Mouse (Mus musculus) heart, postnatal 0 days (tissue): Measurements from ENCODE around the gene Phactr3. TPM values are rescaled to one million over a fixed set of nuclear protein-coding genes. Genes with fewer than 3 reads are reported as not detected.
A peak's percentile ranks its signal among the peaks of the same experiment; 100 is the strongest.

Experiments used
- ATAC-seq: fragments of 200-750 bp; cut with Nextera tagmentation; 2 replicates; pipeline ENCODE4 v1.8.0; 2017; ENCODE audit warnings: low read depth, moderate number of reproducible peaks, moderate library complexity; ENCODE audit not compliant: insufficient read depth
- DNase-seq: peaks from one replicate; pipeline ENCODE4 v3.0.0-alpha.2; 2016; ENCODE audit warnings: low spot score
- H3K27ac ChIP-seq: fragments of 300-500 bp; sonication (generic); 2 replicates; pipeline ENCODE4 v1.5.1; 2014; ENCODE audit warnings: low read depth, mild to moderate bottlenecking
- H3K27me3 ChIP-seq: fragments of 300-500 bp; sonication (generic); 2 replicates; pipeline ENCODE4 v1.6.1; 2014; ENCODE audit warnings: low read length, mixed read lengths; ENCODE audit not compliant: control insufficient read depth, insufficient read depth
- H3K36me3 ChIP-seq: fragments of 300-500 bp; sonication (generic); replicated peaks from 2 replicates; pipeline ENCODE4 v1.6.1; 2014; ENCODE audit warnings: low read length, mixed read lengths; ENCODE audit not compliant: control insufficient read depth, insufficient read depth
- H3K4me1 ChIP-seq: fragments of 300-500 bp; sonication (generic); 2 replicates; pipeline ENCODE4 v1.6.1; 2014; ENCODE audit warnings: antibody characterized with exemption; ENCODE audit not compliant: control insufficient read depth, insufficient read depth
- H3K4me2 ChIP-seq: fragments of 300-500 bp; sonication (generic); 2 replicates; pipeline ENCODE4 v1.6.1; 2014; ENCODE audit warnings: low read depth, mild to moderate bottlenecking, low read length, moderate library complexity
- H3K4me3 ChIP-seq: fragments of 300-500 bp; sonication (generic); 2 replicates; pipeline ENCODE4 v1.5.1; 2014; ENCODE audit warnings: low read depth, low read length
- H3K9ac ChIP-seq: fragments of 300-500 bp; sonication (generic); replicated peaks from 2 replicates; pipeline ENCODE4 v1.6.1; 2014; ENCODE audit warnings: low read depth, low read length, mixed read lengths
- H3K9me3 ChIP-seq: fragments of 300-500 bp; sonication (generic); replicated peaks from 2 replicates; pipeline ENCODE4 v1.6.1; 2016; ENCODE audit warnings: low read length; ENCODE audit not compliant: control insufficient read depth
- CTCF ChIP-seq: IDR thresholded peaks from 2 replicates; pipeline ENCODE4 v1.5.1; 2016; ENCODE audit warnings: antibody characterized with exemption, control low read depth, low read depth
- EP300 ChIP-seq: IDR thresholded peaks from 2 replicates; pipeline ENCODE4 v1.6.1; 2016; ENCODE audit warnings: antibody characterized with exemption, low read depth
- WGBS: fragments of 180-500 bp; shearing (Covaris S2); extraction: QIAGEN DNeasy Blood & Tissue Kit; methylation state at CpG from one replicate; pipeline ENCODE4 v1.1.7; 2014; 5-methylcytosine and 5-hydroxymethylcytosine counted together
- polyA plus RNA-seq: library from polyadenylated mRNA; unstranded; fragments of >200 nt; fragmentation: Nextera tagmentation; extraction: Ambion mirVana; gene quantifications from 2 replicates; pipeline ENCODE4 v1.2.1, GENCODE M21; 2015
- total RNA-seq: library from RNA; depleted of rRNA; stranded (reverse); fragments of >200 nt; gene quantifications from 2 replicates; pipeline ENCODE4 v1.2.3, GENCODE M21; 2014; ENCODE audit warnings: low replicate concordance

The Phactr3 gene
- total and polyA plus RNA-seq, 2 experiments from 2014 or later, result 3.6 to 4.0 TPM

GRCm38 (mm10) chr2:178135713-178136112 lies 16.9 kb downstream of the Phactr3 start:
- H3K4me3 ChIP-seq, result no peak overlapping the region
- H3K27ac ChIP-seq, result no peak overlapping the region
- H3K4me2 ChIP-seq, result no peak overlapping the region
- no peak for DNase-seq
- H3K27me3 ChIP-seq, result peaks cover 15% of the 10 kb centered on the region
- H3K36me3 ChIP-seq, result no peaks in the 10 kb centered on the region
- WGBS, result 53% methylated on average over 4 of the region's 4 CpGs
- no peak for ATAC-seq
- H3K9me3 ChIP-seq, result no peaks in the 10 kb centered on the region
- no peaks in the 10 kb centered on the region for H3K4me1 ChIP-seq
- H3K9ac ChIP-seq, result no peak overlapping the region
- TF ChIP-seq CTCF (no peak), EP300 (no peak)

- Histone ChIP-seq H3K9me3 (no peaks in the 10 kb centered on the region), H3K9ac (no peak overlapping the region), H3K27me3 (peaks cover 33% of the 10 kb centered on the region), H3K27ac (no peak overlapping the region), H3K4me1 (no peaks in the 10 kb centered on the region), H3K4me2 (no peak overlapping the region), H3K36me3 (no peaks in the 10 kb centered on the region), H3K4me3 (no peak overlapping the region)
- TF ChIP-seq EP300, result no peak
- peak; percentile 88 for TF ChIP-seq CTCF
- no peak for ATAC-seq
- peak; percentile 37 for DNase-seq
- 3% methylated on average over 3 of the region's 3 CpGs for WGBS
Measured at GRCm38 (mm10) chr2:178137518-178137917, 18.7 kb downstream of the Phactr3 start.

- ATAC-seq (no peak), DNase-seq (no peak)
- peaks cover 69% of the 10 kb centered on the region for H3K27me3 ChIP-seq
- no peaks in the 10 kb centered on the region for H3K9me3 ChIP-seq
- TF ChIP-seq EP300 (no peak), CTCF (no peak)
- no peak overlapping the region for H3K4me3 ChIP-seq
- no peaks in the 10 kb centered on the region for H3K4me1 ChIP-seq
- H3K27ac ChIP-seq, result no peak overlapping the region
- no peak overlapping the region for H3K9ac ChIP-seq
- H3K4me2 ChIP-seq, result no peak overlapping the region
- no peaks in the 10 kb centered on the region for H3K36me3 ChIP-seq
- 2% methylated on average over 10 of the region's 10 CpGs for WGBS
Measured at GRCm38 (mm10) chr2:178141489-178141922, 22.7 kb downstream of the Phactr3 start.

- Histone ChIP-seq H3K9me3 (no peaks in the 10 kb centered on the region), H3K36me3 (no peaks in the 10 kb centered on the region), H3K4me3 (peak overlapping the region; percentile 6), H3K4me1 (no peaks in the 10 kb centered on the region), H3K27ac (no peak overlapping the region), H3K4me2 (no peak overlapping the region), H3K9ac (no peak overlapping the region), H3K27me3 (peaks cover 69% of the 10 kb centered on the region)
- DNase-seq, result no peak
- 15% methylated on average over 41 of the region's 42 CpGs for WGBS
- ATAC-seq, result no peak
- TF ChIP-seq EP300, result no peak
- TF ChIP-seq CTCF, result no peak
Measured at GRCm38 (mm10) chr2:178142291-178143023, 23.7 kb downstream of the Phactr3 start.

GRCm38 (mm10) chr2:178143024-178143415 lies 24.2 kb downstream of the Phactr3 start:
- Histone ChIP-seq H3K4me2 (no peak overlapping the region), H3K4me3 (no peak overlapping the region), H3K9ac (no peak overlapping the region), H3K36me3 (no peaks in the 10 kb centered on the region), H3K27me3 (peaks cover 69% of the 10 kb centered on the region), H3K4me1 (no peaks in the 10 kb centered on the region), H3K9me3 (no peaks in the 10 kb centered on the region), H3K27ac (no peak overlapping the region)
- ATAC-seq (no peak), DNase-seq (no peak)
- no peak for TF ChIP-seq EP300
- no peak for TF ChIP-seq CTCF
- 30% methylated on average over 3 of the region's 3 CpGs for WGBS

GRCm38 (mm10) chr2:178143898-178144297 lies 25.1 kb downstream of the Phactr3 start:
- H3K9ac ChIP-seq, result no peak overlapping the region
- DNase-seq (no peak), ATAC-seq (no peak)
- no peak overlapping the region for H3K4me2 ChIP-seq
- no peaks in the 10 kb centered on the region for H3K9me3 ChIP-seq
- no peaks in the 10 kb centered on the region for H3K4me1 ChIP-seq
- no peak for TF ChIP-seq EP300
- no peak for TF ChIP-seq CTCF
- 65% methylated on average over 1 of the region's 1 CpGs for WGBS
- H3K4me3 ChIP-seq, result no peak overlapping the region
- H3K36me3 ChIP-seq, result no peaks in the 10 kb centered on the region
- H3K27ac ChIP-seq, result no peak overlapping the region
- peaks cover 63% of the 10 kb centered on the region for H3K27me3 ChIP-seq
